Mouse (Mus musculus): ENCODE measurements around the gene Dph7. TPM values are rescaled to one million over a fixed set of nuclear protein-coding genes. Genes with fewer than 3 reads are reported as not detected.
"Not testable (repeated sequence)": the region's sequence is repeated elsewhere in the genome, so short reads cannot be mapped to it uniquely, and the experiment has no call there.

The Dph7 gene
- total and polyA plus RNA-seq, 2 experiments from 2014 or later, result 37.1 to 37.2 TPM

DNA sequence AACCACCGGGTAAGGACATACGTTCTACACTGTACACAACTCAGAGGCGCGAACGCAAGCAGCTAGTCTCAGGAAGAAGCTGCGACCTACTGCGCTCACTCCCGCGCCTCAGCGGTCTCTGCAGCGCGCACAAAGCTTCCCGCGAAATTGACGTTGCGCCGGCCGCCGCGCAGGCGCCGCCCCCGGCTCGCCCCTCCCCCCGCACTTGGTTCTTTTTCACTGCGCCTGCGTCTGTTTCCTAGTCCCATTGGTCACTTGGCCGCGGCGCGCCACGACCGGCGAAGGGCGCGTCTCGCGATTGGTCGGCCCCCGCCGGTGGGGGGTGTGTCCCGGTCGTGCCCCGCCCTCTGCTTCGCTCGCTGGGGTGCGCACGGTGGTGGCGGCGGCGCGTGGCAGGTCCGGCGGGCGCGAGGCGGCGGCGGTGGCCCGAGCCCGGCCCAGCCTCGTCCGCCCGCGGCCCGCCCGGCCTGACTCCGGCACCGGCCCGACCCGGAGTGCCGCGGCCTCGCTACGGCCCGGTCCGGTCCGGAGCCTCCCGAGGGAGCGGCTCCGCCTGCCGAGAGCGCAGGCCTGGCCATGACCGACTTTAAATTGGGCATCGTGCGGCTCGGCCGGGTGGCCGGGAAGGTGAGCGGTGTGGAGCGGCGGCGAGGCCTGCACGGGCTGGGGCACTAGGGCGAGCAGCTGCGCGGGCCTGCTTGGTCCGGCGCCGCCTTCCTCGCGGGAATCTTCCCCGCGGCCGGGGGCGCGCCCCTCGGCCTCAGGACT lies 12.6 kb upstream of the Dph7 start, which contains the start of gene Zmynd19:
TSS of gene Zmynd19 (plus strand) at position 372 of the 768 bp plus-strand sequence.
- Histone ChIP-seq H3K9ac (replicated peaks; ENCODE audit: low read length, poor library complexity, severe bottlenecking) (peak within 1 kb of the TSS; percentile 88), H3K9me3 (ENCODE audit: low read length) (no peaks in the 10 kb centered on the region), H3K4me2 (ENCODE audit: low read depth, low read length, poor library complexity, severe bottlenecking) (peak within 1 kb of the TSS; percentile 95), H3K27ac (ENCODE audit: low read depth, low read length) (peak within 1 kb of the TSS; percentile 63), H3K27me3 (ENCODE audit: insufficient read depth, low read length) (no peaks in the 10 kb centered on the region), H3K4me1 (ENCODE audit: insufficient read depth, low read length) (peaks cover 5% of the 10 kb centered on the region; the same call in 1 of the 2 replicates), H3K4me3 (ENCODE audit: low read depth, low read length) (peak within 1 kb of the TSS; percentile 98), H3K36me3 (ENCODE audit: insufficient read depth, low read length) (peaks cover 14% of the 10 kb centered on the region)
- WGBS, result under 1% methylated on average over 83 of the region's 108 CpGs
- TF ChIP-seq CTCF (IDR thresholded peaks at IDR 0.05), result no peak
- ATAC-seq (ENCODE audit: low FRiP score) (peak; percentile 98), DNase-seq (ENCODE audit: low spot score) (peak; percentile 98)

GRCm38 (mm10) chr2:24950189-24950535 lies 12.0 kb upstream of the Dph7 start:
- no peaks in the 10 kb centered on the region for H3K9me3 ChIP-seq (ENCODE audit: low read length)
- under 1% methylated on average over 31 of the region's 31 CpGs for WGBS
- H3K27me3 ChIP-seq (ENCODE audit: insufficient read depth, low read length), result no peaks in the 10 kb centered on the region
- H3K36me3 ChIP-seq (ENCODE audit: insufficient read depth, low read length), result peaks cover 20% of the 10 kb centered on the region
- H3K9ac ChIP-seq (replicated peaks; ENCODE audit: low read length, poor library complexity, severe bottlenecking), result peak overlapping the region; percentile 88
- H3K4me1 ChIP-seq (ENCODE audit: insufficient read depth, low read length), result peaks cover 5% of the 10 kb centered on the region; the same call in 1 of the 2 replicates
- ATAC-seq (ENCODE audit: low FRiP score) (no peak), DNase-seq (ENCODE audit: low spot score) (no peak)
- H3K4me2 ChIP-seq (ENCODE audit: low read depth, low read length, poor library complexity, severe bottlenecking), result peak overlapping the region; percentile 95
- H3K27ac ChIP-seq (ENCODE audit: low read depth, low read length), result peak overlapping the region; percentile 63
- peak overlapping the region; percentile 98 for H3K4me3 ChIP-seq (ENCODE audit: low read depth, low read length)
- no peak for TF ChIP-seq CTCF (IDR thresholded peaks at IDR 0.05)

DNA sequence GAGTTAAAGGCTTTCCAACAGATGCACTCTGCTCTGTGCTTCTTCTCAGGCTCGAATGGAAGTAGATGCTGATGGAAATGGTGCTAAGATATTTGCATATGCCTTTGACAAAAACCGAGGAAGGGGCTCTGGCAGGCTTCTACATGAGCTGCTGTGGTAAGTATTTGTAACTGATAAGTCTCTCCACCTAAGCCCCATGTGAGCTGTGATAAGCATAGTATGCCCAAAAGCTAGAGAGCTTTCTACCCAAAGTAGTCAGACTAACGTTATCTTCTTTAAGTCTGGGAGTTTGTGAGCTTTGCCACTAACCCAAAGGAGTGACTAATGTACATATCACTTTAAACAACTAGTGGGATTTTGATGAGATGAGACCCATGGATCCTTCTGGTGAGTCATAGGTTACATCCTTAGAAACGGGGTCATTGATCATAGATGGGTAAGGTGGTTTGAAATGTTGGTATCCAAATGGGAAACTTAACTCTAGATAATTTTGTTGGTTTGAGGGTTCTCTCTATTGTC lies 9.6 kb upstream of the Dph7 start:
- no peak overlapping the region for H3K9ac ChIP-seq (replicated peaks; ENCODE audit: low read length, poor library complexity, severe bottlenecking)
- TF ChIP-seq CTCF (IDR thresholded peaks at IDR 0.05), result no peak
- ATAC-seq (ENCODE audit: low FRiP score) (no peak), DNase-seq (ENCODE audit: low spot score) (no peak)
- H3K36me3 ChIP-seq (ENCODE audit: insufficient read depth, low read length), result peaks cover 21% of the 10 kb centered on the region
- no peaks in the 10 kb centered on the region for H3K27me3 ChIP-seq (ENCODE audit: insufficient read depth, low read length)
- peaks cover 5% of the 10 kb centered on the region; the same call in 1 of the 2 replicates for H3K4me1 ChIP-seq (ENCODE audit: insufficient read depth, low read length)
- 87% methylated on average over 4 of the region's 4 CpGs for WGBS
- no peak overlapping the region for H3K27ac ChIP-seq (ENCODE audit: low read depth, low read length)
- H3K4me2 ChIP-seq (ENCODE audit: low read depth, low read length, poor library complexity, severe bottlenecking), result no peak overlapping the region
- no peaks in the 10 kb centered on the region for H3K9me3 ChIP-seq (ENCODE audit: low read length)
- no peak overlapping the region for H3K4me3 ChIP-seq (ENCODE audit: low read depth, low read length)

DNA sequence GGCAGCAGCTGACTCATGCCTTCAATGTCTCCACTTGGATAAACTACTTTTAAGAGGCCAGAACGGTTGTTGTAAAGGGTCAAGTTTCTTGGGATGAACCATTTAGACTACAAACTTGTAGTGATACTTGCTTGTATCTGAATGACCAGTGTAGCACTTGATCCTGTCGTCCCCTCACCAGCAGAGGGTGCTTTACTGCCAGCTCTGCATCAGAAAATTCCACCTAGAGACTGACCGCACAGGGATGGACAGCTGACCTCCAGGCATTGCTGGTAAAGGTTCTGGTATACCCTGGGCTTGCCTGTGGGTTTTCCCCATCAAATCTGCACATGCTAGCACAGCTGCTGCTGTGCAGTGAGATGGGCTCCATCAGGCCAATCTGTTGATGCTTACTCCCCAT lies 1.3 kb upstream of the Dph7 start:
- Histone ChIP-seq H3K27ac (ENCODE audit: low read depth, low read length) (no peak overlapping the region), H3K36me3 (ENCODE audit: insufficient read depth, low read length) (peaks cover 30% of the 10 kb centered on the region), H3K4me3 (ENCODE audit: low read depth, low read length) (no peak overlapping the region), H3K27me3 (ENCODE audit: insufficient read depth, low read length) (no peaks in the 10 kb centered on the region), H3K9ac (replicated peaks; ENCODE audit: low read length, poor library complexity, severe bottlenecking) (no peak overlapping the region), H3K4me1 (ENCODE audit: insufficient read depth, low read length) (peaks cover 6% of the 10 kb centered on the region; the same call in 1 of the 2 replicates), H3K9me3 (ENCODE audit: low read length) (no peaks in the 10 kb centered on the region), H3K4me2 (ENCODE audit: low read depth, low read length, poor library complexity, severe bottlenecking) (no peak overlapping the region)
- WGBS, result 31% methylated on average over 3 of the region's 3 CpGs
- TF ChIP-seq CTCF (IDR thresholded peaks at IDR 0.05), result peak; percentile 73
- DNase-seq (ENCODE audit: low spot score) (peak; percentile 40), ATAC-seq (ENCODE audit: low FRiP score) (no peak)

DNA sequence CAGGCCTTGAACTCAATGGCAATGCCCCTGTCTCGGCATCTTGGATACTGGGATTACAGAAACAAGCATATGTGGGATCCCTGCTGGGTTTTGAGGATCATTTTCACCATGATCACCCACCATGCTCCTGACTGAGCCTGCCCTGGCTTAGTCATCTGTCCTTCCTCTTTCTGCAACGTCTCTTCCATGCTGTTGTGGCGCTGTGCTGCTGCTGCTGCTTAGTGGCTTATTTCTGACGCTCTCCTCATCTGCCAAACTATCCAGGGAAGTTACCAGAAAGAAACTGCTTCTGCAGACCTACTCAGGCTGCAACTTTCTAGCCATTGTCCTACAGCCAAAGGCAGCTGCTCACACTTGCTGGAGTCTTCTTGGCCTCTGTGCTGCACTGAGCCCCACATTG lies 8.2 kb downstream of the Dph7 start:
- Histone ChIP-seq H3K36me3 (ENCODE audit: insufficient read depth, low read length) (peaks cover 28% of the 10 kb centered on the region), H3K4me1 (ENCODE audit: insufficient read depth, low read length) (peaks cover 3% of the 10 kb centered on the region; the same call in 1 of the 2 replicates), H3K27me3 (ENCODE audit: insufficient read depth, low read length) (no peaks in the 10 kb centered on the region), H3K4me3 (ENCODE audit: low read depth, low read length) (no peak overlapping the region), H3K4me2 (ENCODE audit: low read depth, low read length, poor library complexity, severe bottlenecking) (no peak overlapping the region), H3K9me3 (ENCODE audit: low read length) (no peaks in the 10 kb centered on the region), H3K9ac (replicated peaks; ENCODE audit: low read length, poor library complexity, severe bottlenecking) (no peak overlapping the region), H3K27ac (ENCODE audit: low read depth, low read length) (no peak overlapping the region)
- no peak for TF ChIP-seq CTCF (IDR thresholded peaks at IDR 0.05)
- no peak for DNase-seq (ENCODE audit: low spot score)
- no peak for ATAC-seq (ENCODE audit: low FRiP score)
- WGBS, result 84% methylated on average over 4 of the region's 4 CpGs

DNA sequence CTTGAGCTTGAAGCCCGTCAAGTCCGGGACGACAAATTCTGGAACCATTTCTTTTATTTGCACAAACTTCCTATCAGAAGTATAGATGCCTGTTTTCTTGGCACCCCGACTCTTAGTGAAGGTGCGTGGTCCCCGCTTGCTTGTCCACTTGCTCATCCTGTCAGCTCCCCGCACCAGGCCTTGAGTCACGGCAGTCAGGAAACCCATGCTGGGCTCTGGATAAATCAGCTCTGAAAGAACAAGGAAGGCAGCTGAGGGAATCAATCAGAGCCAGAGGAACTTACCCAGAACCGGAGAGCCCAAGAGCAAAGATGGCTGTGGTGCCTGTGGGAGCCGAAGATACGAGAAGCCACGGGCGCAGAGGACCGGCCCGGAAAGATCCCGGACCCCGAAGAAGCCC lies 12.3 kb downstream of the Dph7 start:
- Histone ChIP-seq H3K4me2 (ENCODE audit: low read depth, low read length, poor library complexity, severe bottlenecking) (peak overlapping the region; percentile 94), H3K36me3 (ENCODE audit: insufficient read depth, low read length) (peaks cover 16% of the 10 kb centered on the region), H3K27ac (ENCODE audit: low read depth, low read length) (peak overlapping the region; percentile 77), H3K4me3 (ENCODE audit: low read depth, low read length) (peak overlapping the region; percentile 48), H3K9ac (replicated peaks; ENCODE audit: low read length, poor library complexity, severe bottlenecking) (peak overlapping the region; percentile 72)
- H3K4me1 ChIP-seq (ENCODE audit: insufficient read depth, low read length); H3K27me3 ChIP-seq (ENCODE audit: insufficient read depth, low read length); H3K9me3 ChIP-seq (ENCODE audit: low read length); ATAC-seq (ENCODE audit: low FRiP score); DNase-seq (ENCODE audit: low spot score): not testable (repeated sequence)
- WGBS, result under 1% methylated on average over 17 of the region's 17 CpGs
